Mouse (Mus musculus) macrophage (primary cell): ENCODE measurements around the gene Zfp619. TPM values are rescaled to one million over a fixed set of nuclear protein-coding genes. Genes with fewer than 3 reads are reported as not detected.
A peak's percentile ranks its signal among the peaks of the same experiment; 100 is the strongest.
"Not testable (repeated sequence)": the region's sequence is repeated elsewhere in the genome, so short reads cannot be mapped to it uniquely, and the experiment has no call there.

Source experiments
- H3K27ac ChIP-seq: fragments of 350-480 bp; formaldehyde crosslinking; 2 replicates; pipeline ENCODE4 v1.9.0; 2021
- H3K36me3 ChIP-seq: fragments of 350-480 bp; formaldehyde crosslinking; 2 replicates; pipeline ENCODE4 v1.9.0; 2021; ENCODE audit errors: inconsistent target
- H3K4me3 ChIP-seq: fragments of 350-480 bp; formaldehyde crosslinking; 2 replicates; pipeline ENCODE4 v1.9.0; 2021; ENCODE audit errors: inconsistent target
- H3K79me2 ChIP-seq: fragments of 350-480 bp; formaldehyde crosslinking; 2 replicates; pipeline ENCODE4 v1.9.0; 2021; ENCODE audit errors: inconsistent target
- WGBS: methylation state at CpG from one replicate; pipeline ENCODE4 v1.1.7; 2026; ENCODE audit warnings: inconsistent platforms; ENCODE audit not compliant: missing documents; 5-methylcytosine and 5-hydroxymethylcytosine counted together
- polyA plus RNA-seq: library from polyadenylated mRNA; stranded (reverse); fragments of 250-400 nt; gene quantifications from 3 replicates; pipeline ENCODE4 v1.2.4, GENCODE M21; 2018; ENCODE audit warnings: inconsistent platforms

Gene Zfp619
- polyA plus RNA-seq, 1 experiment from 2014 or later = 1.5 TPM

DNA sequence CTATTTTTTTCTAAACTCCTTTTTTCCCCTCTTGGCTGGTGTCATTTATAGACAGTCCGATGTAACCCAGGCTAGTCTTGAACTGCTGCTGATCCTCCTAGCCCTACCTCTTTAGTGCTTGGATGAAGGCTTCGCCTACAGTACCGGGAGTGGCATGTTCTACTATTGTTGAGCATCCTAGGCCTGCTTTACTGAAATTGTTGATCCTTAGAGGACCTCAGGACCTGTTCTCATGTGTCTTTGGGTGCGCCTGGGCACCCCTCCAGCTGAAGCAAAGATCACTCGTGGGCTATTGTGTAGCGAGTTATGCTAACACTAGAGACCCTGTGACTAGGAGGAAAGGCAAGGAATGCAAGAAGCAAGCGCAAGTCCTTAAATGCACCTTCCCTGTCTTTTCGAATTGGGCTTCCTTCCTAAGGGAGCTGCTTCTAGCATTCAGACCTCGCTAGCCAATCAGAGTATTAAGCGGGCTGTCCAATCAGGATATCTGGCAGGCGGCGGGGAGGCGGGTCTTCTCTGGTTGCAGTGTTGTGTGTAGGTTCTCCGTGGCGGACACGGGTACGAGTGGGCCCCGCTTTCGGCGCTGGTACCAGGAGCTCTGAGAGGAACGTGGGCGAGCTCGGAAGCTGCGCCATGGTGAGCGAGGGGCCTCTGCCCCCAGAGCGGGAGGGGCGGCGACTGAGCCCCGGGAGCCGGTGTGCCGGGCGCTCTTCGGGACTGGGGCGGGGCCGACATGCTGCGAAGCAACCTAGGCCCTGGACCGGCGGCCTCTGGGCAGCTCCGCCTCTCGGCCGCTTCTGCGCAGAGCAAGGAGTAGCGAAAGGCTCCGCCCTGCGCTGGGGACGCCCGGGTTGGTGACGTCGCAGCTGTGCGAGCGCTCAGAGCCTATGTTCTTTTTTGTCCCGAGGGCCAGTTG lies 34.7 kb downstream of the Zfp619 start:
- peak overlapping the region; percentile 43 for H3K27ac ChIP-seq
- peaks cover 92% of the 10 kb centered on the region for H3K79me2 ChIP-seq
- 0 out of 2 replicates have a peak, but pooled peaks cover 15% of the 10 kb centered on the region for H3K36me3 ChIP-seq
- 6% methylated on average over 44 of the region's 52 CpGs for whole genome bisulfite sequencing
- H3K4me3 ChIP-seq = peak overlapping the region; percentile 31

DNA sequence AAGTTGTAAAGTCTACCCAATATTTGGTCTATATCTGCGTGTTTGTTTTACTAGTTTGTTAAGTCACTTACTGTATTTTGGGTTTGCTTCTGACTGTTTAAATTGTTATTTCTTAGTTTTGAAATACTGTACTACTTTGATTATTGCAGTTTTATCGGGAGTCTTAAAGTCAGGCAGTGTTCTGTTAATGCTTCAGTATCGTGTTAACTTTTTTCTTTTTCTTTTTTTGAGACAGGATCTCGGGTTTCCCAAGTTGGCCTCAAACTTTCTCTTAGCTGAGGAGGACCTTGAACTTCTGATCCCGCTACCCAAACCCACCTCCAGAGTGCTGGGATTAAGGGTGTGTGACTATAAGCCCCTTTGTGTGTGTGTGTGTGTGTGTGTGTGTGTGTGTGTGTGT lies 35.4 kb downstream of the Zfp619 start:
- 10% methylated on average over 5 of the region's 5 CpGs for WGBS
- H3K4me3 ChIP-seq = peak overlapping the region; percentile 31
- H3K27ac ChIP-seq = peak overlapping the region; percentile 24; the same call in 1 of the 2 replicates
- H3K79me2 ChIP-seq = peaks cover 92% of the 10 kb centered on the region
- 0 out of 2 replicates have a peak, but pooled peaks cover 15% of the 10 kb centered on the region for H3K36me3 ChIP-seq

DNA sequence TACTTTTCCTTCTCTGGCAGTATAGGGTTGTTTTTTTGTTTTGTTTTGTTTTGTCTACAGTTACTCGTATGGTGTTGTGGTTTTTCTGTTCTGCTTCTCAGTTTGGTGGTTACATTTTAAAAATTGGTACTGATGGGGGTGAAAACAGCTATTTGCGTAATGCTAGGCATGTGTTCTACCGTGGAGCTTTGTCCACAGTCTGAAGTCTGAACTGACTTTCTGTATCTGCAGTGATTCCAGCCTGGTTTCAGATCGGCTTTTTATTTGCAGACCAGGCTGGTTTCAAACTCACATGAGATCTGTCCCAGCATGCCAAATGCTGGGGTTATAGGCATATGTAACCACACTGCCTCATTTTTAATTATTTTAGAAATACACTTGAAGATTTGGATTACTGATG lies 36.3 kb downstream of the Zfp619 start:
- Histone ChIP-seq H3K4me3 (no peak overlapping the region), H3K36me3 (0 out of 2 replicates have a peak, but pooled peaks cover 15% of the 10 kb centered on the region), H3K79me2 (peaks cover 92% of the 10 kb centered on the region), H3K27ac (no peak overlapping the region)
- WGBS = 36% methylated on average over 4 of the region's 4 CpGs

DNA sequence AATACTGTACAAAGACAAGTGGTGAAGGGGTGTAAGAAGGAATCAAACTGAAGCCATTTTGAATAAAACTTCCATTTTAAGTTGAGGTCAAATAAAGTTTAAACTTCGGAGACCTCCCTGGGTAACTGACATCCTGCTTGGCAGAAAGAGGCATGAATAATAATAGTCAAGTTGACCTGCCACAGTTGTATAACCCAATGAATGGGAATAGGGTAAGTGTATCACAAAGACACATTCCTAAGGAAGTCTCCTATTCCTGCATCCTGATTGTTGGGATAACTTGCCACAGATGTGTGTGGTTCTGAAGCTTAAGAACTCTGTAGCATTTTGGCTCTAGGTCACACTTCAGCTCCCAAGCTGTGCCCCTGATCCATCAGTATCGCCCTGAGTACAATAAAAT lies 62.5 kb downstream of the Zfp619 start:
- Histone ChIP-seq H3K27ac (no peak overlapping the region), H3K79me2 (no peaks in the 10 kb centered on the region), H3K36me3 (no peaks in the 10 kb centered on the region), H3K4me3 (no peak overlapping the region)
- 95% methylated on average over 2 of the region's 2 CpGs for WGBS

DNA sequence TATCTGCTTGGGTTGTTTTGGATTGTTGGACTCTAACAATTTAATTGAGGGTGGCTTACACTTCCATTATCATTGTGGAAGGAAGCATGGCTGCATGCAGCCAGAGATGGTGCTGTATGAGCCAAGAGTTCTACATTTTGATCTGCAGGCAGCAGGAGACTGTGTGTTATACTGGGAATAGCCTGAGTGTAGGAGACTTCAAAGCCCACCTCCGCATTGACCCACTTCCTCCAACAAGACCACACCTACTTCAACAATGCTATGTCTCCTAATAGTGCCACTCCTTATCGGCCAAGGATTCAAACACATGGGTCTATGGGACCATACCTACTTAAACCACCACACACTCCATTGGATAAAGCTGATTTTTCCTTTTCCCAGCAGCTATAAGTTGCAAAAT lies 63.0 kb downstream of the Zfp619 start:
- Histone ChIP-seq H3K27ac (no peak overlapping the region), H3K36me3 (no peaks in the 10 kb centered on the region), H3K79me2 (no peaks in the 10 kb centered on the region), H3K4me3 (no peak overlapping the region)
- WGBS = 82% methylated on average over 2 of the region's 2 CpGs

DNA sequence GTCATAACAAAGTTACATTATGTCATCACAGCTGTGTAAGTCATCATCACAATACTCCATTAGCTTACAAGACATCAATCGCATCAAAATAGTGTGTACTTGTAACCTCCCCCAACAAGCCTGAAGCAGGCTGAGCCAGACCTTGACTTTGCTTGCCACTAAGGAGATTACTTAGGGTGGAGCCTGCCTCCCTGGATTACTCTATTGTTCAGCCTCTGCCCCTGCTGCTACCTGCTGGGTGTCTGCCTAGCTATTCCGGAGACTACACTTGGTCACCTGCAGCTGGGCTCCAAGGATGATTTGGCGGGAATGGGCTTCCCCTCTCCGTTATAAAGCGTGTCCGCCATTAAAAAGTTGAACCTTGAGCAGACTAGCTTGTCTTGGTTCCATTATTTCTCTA lies 69.3 kb downstream of the Zfp619 start:
- H3K27ac ChIP-seq, H3K79me2 ChIP-seq, H3K4me3 ChIP-seq, H3K36me3 ChIP-seq: not testable (repeated sequence)
- WGBS = 96% methylated on average over 6 of the region's 6 CpGs

DNA sequence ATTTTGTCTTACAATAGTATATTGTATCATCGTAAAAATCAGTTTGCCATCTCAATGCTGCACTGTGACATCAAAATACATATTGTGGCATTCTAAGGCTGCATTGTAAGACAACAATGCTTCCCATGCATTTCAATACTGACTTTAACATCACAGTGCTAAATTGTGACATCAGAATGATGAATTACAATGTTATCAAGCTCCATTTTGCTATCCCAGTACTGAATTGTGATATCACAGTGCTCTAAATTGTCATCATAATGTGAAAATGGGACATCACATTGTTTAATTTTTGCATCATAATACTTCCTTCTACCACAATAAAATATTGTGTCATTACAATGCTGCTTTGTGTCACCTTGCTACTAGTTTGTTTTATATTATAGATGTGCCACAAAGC lies 70.5 kb downstream of the Zfp619 start:
- no peaks in the 10 kb centered on the region for H3K36me3 ChIP-seq
- H3K79me2 ChIP-seq = no peaks in the 10 kb centered on the region
- H3K4me3 ChIP-seq = no peak overlapping the region
- 100% methylated on average over 1 of the region's 1 CpGs for WGBS
- no peak overlapping the region for H3K27ac ChIP-seq

DNA sequence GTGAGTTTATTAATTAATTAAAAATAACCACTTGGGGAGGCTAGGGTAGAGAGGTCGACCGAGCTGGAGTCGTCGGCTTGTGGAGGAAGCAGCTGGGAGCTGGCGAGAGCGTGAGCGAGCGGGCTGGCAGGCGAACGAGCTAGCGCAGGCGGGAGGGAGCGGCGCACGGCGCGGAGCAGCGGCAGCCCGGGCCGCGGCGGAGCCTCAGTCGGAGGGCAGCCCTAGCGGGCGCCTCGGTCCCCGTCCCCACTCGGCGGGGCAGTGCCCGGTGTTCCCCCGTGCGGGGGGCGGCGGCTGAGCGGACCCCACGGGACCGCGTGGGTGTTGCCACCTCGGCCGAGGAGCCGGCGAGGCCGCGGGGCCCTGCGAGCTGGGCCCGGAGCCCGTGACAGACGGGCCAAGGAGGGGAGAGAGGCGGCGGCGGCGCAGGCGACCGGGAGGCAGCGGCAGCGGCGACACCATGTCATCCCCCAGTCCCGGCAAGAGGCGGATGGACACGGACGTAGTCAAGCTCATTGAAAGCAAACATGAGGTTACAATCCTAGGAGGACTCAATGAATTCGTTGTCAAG lies 71.0 kb downstream of the Zfp619 start:
- 2% methylated on average over 44 of the region's 62 CpGs for WGBS
- H3K4me3 ChIP-seq, H3K36me3 ChIP-seq, H3K79me2 ChIP-seq, H3K27ac ChIP-seq: not testable (repeated sequence)

DNA sequence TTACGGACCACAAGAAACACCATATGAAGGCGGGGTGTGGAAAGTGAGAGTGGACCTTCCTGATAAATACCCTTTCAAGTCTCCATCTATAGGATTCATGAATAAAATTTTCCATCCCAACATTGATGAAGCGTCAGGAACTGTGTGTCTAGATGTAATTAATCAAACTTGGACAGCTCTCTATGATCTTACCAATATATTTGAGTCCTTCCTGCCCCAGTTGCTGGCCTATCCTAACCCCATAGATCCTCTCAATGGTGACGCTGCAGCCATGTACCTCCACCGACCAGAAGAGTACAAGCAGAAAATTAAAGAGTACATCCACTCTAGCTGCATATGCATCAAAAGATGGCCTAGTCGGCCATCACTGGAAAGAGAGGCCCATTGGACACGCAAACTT lies 71.5 kb downstream of the Zfp619 start:
- not testable (repeated sequence) for H3K27ac ChIP-seq, H3K36me3 ChIP-seq, H3K4me3 ChIP-seq, H3K79me2 ChIP-seq
- WGBS = 72% methylated on average over 5 of the region's 7 CpGs

Other genes with a start within 250 kb of the Zfp619 start
- gene Gm5114, start 104.6 kb upstream of the Zfp619 start, polyA plus RNA-seq = not detected in 3 replicates